Mouse (Mus musculus): ENCODE data around the gene Aqp3. TPM values are rescaled to one million over a fixed set of nuclear protein-coding genes. Genes with fewer than 3 reads are reported as not detected.

Aqp3 gene
- total RNA-seq, 1 experiment from 2014 or later, result 1.2 TPM

DNA sequence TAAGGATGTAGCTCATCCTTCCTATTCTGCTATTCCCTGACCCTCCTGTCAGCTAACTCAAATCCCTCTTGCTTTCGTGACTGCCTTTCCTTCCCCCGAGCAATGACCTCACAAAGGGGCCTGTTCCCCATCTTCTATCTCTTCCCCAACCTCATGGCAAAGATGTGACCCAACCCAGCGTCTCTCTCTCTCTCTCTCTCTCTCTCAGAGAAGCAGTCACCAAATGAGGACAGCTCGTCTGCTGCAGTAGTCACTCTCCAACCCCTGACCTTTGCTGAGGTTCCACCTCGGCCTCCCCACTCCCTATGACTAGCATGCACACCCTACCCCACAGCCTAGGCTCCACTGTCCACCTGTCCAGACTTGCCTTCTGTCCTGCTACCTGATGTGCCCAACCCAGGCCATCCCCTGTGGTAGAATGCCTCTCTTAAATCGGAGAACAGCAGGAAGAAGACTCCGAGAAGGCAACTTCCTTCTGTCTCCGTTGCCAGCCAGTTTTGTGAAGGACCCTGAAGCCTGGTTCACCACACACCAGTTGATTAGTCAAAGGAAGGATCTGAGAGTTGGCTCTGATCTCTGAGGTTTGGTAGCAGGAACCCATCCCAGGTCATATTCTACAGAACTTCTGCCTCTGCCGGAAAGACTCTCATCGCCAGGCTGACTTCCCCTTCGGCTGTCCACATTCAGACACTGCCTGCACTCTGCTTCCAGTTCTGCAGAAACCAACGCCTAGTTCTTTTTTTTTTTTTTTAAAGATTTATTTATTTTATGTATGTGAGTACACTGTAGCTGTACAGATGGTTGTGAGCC lies 24.8 kb downstream of the Aqp3 start:
- ATAC-seq (ENCODE audit: extremely low read depth, insufficient number of reproducible peaks, low FRiP score, poor library complexity, severe bottlenecking), result no peak

GRCm38 (mm10) chr4:41071500-41072429 lies 26.2 kb downstream of the Aqp3 start:
- no peak for ATAC-seq (ENCODE audit: extremely low read depth, insufficient number of reproducible peaks, low FRiP score, poor library complexity, severe bottlenecking)

DNA sequence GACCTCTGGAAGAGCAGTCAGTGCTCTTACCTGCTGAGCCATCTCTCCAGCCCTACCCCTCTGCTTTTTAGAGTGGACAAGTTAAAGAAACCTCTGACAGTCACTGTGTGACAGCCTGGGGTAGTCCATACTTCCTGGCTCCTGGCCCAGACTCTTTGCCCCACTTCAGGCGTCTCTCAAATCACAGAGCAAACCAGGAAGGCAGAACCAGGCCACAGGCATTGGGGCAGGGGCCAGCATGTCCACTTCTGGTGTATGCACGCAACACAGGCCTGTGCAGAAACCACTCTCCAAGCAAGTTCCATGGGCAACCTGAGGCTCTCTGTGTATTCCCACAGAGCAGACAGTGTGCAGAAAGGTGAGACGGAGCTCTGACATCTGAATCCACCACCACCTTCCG lies 32.8 kb downstream of the Aqp3 start:
- ATAC-seq (ENCODE audit: extremely low read depth, insufficient number of reproducible peaks, low FRiP score, poor library complexity, severe bottlenecking), result no peak

GRCm38 (mm10) chr4:41063894-41064673 lies 33.9 kb downstream of the Aqp3 start:
- no peak for ATAC-seq (ENCODE audit: extremely low read depth, insufficient number of reproducible peaks, low FRiP score, poor library complexity, severe bottlenecking)

GRCm38 (mm10) chr4:41063351-41063750 lies 34.6 kb downstream of the Aqp3 start:
- ATAC-seq (ENCODE audit: extremely low read depth, insufficient number of reproducible peaks, low FRiP score, poor library complexity, severe bottlenecking), result no peak

GRCm38 (mm10) chr4:41057361-41057760 lies 40.6 kb downstream of the Aqp3 start:
- ATAC-seq (ENCODE audit: extremely low read depth, insufficient number of reproducible peaks, low FRiP score, poor library complexity, severe bottlenecking), result no peak

DNA sequence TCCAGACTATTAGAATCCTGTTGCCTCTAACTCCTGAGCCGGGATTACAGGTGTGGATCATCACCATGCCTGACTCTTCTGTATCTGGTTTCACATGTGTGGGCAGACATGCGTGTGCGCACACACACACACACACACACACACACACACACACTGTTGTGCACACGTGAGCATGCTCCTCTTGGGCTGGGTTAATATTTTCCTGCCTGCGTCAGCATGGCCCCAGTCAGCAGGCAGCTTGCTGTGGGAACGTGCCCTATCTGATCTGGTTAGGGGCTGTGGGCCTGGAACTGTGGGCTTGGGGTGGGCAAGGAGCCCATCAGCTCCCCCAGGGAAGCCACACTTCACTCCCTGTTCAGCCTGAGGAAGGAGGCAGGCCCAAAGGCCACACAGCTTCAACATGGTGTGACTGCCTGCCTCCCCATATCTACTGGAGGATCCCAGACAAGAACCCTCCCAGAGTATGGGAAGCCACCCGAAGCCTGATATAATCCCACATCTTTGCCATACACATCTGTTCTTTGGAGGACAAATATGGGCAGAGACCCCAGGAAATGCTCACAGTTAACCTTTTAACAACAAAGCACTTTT lies 41.1 kb downstream of the Aqp3 start:
- ATAC-seq (ENCODE audit: extremely low read depth, insufficient number of reproducible peaks, low FRiP score, poor library complexity, severe bottlenecking), result no peak

DNA sequence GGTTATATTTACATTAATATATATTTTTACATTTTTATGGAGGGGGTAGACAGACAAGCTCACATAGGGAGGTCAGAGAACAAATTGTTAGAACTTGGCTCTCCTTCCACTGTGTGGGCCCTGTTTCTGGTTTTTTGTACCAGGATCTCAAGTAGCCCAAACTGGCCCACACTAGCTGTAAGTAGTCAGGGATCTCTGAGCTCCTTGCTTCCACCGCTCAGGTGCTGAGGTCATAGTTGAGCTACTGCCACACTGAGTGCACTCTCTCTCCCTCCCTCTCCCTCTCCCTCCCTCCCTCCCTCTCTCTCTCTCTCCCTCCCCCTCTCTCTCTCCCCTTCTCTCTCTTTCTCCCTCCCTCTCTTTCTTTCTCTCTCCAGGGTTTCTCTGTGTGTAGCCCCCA lies 41.7 kb downstream of the Aqp3 start:
- no peak for ATAC-seq (ENCODE audit: extremely low read depth, insufficient number of reproducible peaks, low FRiP score, poor library complexity, severe bottlenecking)

DNA sequence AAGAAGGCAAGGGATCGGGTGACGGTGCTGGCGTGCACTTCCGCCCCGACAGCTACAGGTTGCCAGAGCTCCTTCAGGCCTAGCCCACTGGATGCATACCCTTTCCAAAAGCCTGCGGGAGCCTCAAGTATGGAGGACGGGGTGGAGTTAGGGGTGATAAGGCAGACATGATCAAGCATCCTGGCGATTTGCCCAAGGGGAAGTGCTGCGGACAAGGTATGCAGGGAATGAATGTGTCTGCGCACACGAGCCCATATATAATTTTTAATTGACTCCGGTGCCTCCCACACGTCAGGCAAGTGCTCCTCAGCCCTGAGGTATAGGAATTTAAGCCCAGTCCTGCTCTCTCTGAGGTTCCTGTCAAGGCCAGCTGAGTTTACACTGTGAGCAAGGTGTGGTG lies 42.9 kb downstream of the Aqp3 start:
- no peak for ATAC-seq (ENCODE audit: extremely low read depth, insufficient number of reproducible peaks, low FRiP score, poor library complexity, severe bottlenecking)

GRCm38 (mm10) chr4:41051781-41052180 lies 46.2 kb downstream of the Aqp3 start:
- ATAC-seq (ENCODE audit: extremely low read depth, insufficient number of reproducible peaks, low FRiP score, poor library complexity, severe bottlenecking), result no peak

- ATAC-seq (ENCODE audit: extremely low read depth, insufficient number of reproducible peaks, low FRiP score, poor library complexity, severe bottlenecking), result 0 out of 2 replicates have a peak, but pooled peaks have one; percentile 31
Measured at GRCm38 (mm10) chr4:41050726-41051675, 47.0 kb downstream of the Aqp3 start.

DNA sequence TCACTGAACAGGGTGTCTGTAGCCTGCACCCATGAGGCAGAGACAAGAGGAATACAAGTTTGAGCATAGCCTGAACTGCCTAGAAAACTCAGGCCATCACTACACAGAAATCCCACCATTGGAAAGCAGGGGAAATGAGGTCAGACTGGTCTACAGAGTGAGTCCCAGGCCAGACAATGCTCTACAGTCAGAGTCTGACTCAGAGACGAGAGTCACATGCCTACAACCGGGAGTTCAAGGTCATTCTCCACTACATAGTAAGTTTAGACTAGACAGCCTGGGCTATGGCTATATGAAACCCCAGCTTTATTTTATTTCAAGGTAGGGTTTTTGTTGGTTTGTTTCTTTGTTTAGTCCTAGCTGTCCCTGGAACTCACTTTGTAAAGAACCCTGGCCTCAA lies 49.1 kb downstream of the Aqp3 start:
- no peak for ATAC-seq (ENCODE audit: extremely low read depth, insufficient number of reproducible peaks, low FRiP score, poor library complexity, severe bottlenecking)

DNA sequence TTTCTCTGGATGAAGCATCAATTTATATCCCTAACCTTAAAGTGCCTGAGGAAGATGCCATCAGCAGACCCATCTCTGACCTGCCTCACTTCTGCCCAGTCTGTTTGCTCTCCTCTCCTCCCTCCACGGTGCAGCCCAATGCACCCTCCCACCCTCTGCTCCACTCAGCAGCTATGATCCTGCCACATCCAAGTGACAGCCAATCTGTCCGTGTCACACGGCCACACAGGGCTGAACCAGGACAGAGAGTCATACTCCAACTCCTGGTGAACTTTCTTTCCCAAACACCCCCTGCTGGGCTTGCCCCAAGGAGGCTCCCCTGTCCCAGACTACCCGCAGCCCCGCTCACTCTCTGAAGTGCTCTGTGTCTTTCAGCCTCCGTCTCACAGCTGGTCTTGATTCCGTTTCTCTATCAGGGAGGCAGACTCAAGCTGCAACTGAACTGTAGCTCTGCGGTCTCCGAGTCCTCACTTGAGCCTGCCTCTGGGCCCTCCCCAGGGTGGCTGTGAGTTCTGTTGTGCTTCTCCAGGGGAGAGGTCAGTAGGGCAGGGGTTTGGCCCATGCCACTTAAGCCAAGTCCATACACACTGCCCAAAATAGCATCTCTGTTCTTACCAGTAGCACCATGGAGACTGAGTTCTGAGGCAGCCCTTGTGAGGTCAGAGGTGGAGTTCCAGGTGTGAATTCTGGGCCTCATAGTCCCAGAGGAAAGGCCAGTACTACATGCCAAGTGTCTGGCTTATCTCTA lies 50.3 kb downstream of the Aqp3 start, which contains the start of gene Aqp7:
Gene Aqp7, minus strand, starts transcription at position 616 of the 748 bp plus-strand sequence.
- no peak for ATAC-seq (ENCODE audit: extremely low read depth, insufficient number of reproducible peaks, low FRiP score, poor library complexity, severe bottlenecking)

DNA sequence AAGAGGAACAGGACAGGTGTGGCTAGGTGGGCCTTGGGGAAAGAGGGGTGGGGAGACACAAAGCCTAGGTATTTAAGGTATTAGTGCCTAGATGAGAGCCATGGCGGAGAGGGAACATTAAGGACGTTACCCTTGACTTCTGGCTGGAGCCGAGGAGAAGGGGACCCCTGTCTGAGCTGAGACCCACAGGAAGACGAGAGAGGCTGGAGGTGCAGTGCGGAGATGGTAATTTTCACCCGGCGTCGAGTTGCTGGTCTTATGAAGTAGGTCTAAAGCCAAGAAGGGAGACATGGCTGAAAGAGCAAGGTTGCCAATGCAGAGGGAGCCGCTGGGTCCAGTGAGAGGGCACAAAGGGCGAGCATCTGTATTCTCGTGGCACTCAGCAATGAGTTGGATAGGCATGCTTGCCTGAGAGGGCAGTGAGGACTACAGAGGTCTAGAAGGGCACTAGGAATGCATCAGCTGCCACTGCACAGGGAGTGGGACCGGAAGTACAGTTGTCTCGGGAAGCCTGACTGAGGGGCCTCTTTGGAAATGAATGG lies 51.7 kb downstream of the Aqp3 start:
- no peak for ATAC-seq (ENCODE audit: extremely low read depth, insufficient number of reproducible peaks, low FRiP score, poor library complexity, severe bottlenecking)

DNA sequence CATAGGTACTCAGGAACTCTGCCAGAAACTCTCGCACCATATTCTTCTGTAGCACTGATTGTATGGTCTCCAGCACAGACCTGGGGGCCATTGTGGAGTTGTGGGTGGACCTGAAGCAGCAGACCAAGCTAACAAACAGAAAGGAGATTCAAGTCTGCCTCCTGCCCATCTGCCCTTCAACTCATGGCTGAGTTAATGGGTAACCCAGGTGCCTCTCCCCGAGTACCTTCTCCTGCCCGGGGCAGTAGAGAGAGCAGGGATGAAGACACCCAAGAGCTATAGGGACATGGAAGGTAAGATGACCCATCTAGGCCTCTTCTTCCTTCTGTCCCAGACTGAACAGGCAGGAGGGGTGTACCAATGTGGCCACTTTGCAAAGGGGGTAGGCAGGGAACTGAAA lies 52.7 kb downstream of the Aqp3 start:
- ATAC-seq (ENCODE audit: extremely low read depth, insufficient number of reproducible peaks, low FRiP score, poor library complexity, severe bottlenecking), result no peak

GRCm38 (mm10) chr4:41043961-41044360 lies 54.0 kb downstream of the Aqp3 start:
- ATAC-seq (ENCODE audit: extremely low read depth, insufficient number of reproducible peaks, low FRiP score, poor library complexity, severe bottlenecking), result no peak

DNA sequence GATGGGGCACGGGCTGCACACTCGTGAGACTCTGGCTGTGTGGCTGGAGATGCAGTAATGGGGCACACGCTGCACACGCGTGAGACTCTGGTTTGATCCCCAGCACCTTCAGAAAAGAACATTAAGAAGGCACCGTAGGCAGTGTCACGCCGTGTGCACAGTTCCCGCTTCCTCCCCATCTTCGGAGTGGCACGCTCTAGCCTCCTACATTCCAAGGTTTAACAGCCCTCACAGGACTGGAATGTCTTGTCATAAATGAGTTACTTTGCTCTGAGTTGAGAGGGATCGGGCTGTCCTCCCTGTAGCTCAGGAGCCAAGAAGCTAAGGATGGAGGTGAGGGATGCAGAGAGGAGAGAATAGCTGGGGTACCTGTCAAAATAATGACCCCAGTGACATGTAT lies 55.1 kb downstream of the Aqp3 start:
- ATAC-seq (ENCODE audit: extremely low read depth, insufficient number of reproducible peaks, low FRiP score, poor library complexity, severe bottlenecking), result no peak

All from neutrophil, adult 5-6 weeks (primary cell).